Mouse (Mus musculus) hindbrain, embryonic 15.5 days (tissue): ENCODE data around the gene 4930572O03Rik. TPM values are rescaled to one million over a fixed set of nuclear protein-coding genes. Genes with fewer than 3 reads are reported as not detected.
"Not testable (repeated sequence)": the region's sequence is repeated elsewhere in the genome, so short reads cannot be mapped to it uniquely, and the experiment has no call there.

Source experiments
- ATAC-seq: fragments of 200-750 bp; cut with Nextera tagmentation; 2 replicates; pipeline ENCODE4 v1.8.0; 2017; ENCODE audit warnings: low read depth, moderate number of reproducible peaks, moderate TSS enrichment; ENCODE audit not compliant: low FRiP score
- H3K27ac ChIP-seq: fragments of 300-500 bp; sonication (generic); replicated peaks from 2 replicates; pipeline ENCODE4 v1.5.1; 2015; ENCODE audit warnings: mild to moderate bottlenecking, inconsistent platforms
- H3K27me3 ChIP-seq: fragments of 300-500 bp; sonication (generic); 2 replicates; pipeline ENCODE4 v1.6.1; 2015; ENCODE audit warnings: control low read depth, inconsistent platforms
- H3K36me3 ChIP-seq: fragments of 300-500 bp; sonication (generic); 2 replicates; pipeline ENCODE4 v1.6.1; 2015; ENCODE audit warnings: control low read depth, inconsistent platforms
- H3K4me1 ChIP-seq: fragments of 300-500 bp; sonication (generic); replicated peaks from 2 replicates; pipeline ENCODE4 v1.6.1; 2015; ENCODE audit warnings: control low read depth, inconsistent platforms
- H3K4me2 ChIP-seq: fragments of 300-500 bp; sonication (generic); 2 replicates; pipeline ENCODE4 v1.6.1; 2015; ENCODE audit warnings: moderate library complexity, mild to moderate bottlenecking, inconsistent platforms
- H3K4me3 ChIP-seq: fragments of 300-500 bp; sonication (generic); 2 replicates; pipeline ENCODE4 v1.5.1; 2015; ENCODE audit warnings: mild to moderate bottlenecking, inconsistent platforms
- H3K9ac ChIP-seq: fragments of 300-500 bp; sonication (generic); 2 replicates; pipeline ENCODE4 v1.6.1; 2015; ENCODE audit warnings: inconsistent platforms
- H3K9me3 ChIP-seq: fragments of 300-500 bp; sonication (generic); 2 replicates; pipeline ENCODE4 v1.6.1; 2016; ENCODE audit warnings: control low read depth, inconsistent platforms
- WGBS: fragments of 180-500 bp; shearing (Covaris S2); methylation state at CpG from one replicate; pipeline ENCODE4 v1.1.7; 2015; 5-methylcytosine and 5-hydroxymethylcytosine counted together
- polyA plus RNA-seq: library from polyadenylated mRNA; unstranded; fragments of >200 nt; fragmentation: Nextera tagmentation; extraction: Ambion mirVana; gene quantifications from 2 replicates; pipeline ENCODE4 v1.2.1, GENCODE M21; 2015

4930572O03Rik gene
- polyA plus RNA-seq, 1 experiment from 2014 or later, result not detected

DNA sequence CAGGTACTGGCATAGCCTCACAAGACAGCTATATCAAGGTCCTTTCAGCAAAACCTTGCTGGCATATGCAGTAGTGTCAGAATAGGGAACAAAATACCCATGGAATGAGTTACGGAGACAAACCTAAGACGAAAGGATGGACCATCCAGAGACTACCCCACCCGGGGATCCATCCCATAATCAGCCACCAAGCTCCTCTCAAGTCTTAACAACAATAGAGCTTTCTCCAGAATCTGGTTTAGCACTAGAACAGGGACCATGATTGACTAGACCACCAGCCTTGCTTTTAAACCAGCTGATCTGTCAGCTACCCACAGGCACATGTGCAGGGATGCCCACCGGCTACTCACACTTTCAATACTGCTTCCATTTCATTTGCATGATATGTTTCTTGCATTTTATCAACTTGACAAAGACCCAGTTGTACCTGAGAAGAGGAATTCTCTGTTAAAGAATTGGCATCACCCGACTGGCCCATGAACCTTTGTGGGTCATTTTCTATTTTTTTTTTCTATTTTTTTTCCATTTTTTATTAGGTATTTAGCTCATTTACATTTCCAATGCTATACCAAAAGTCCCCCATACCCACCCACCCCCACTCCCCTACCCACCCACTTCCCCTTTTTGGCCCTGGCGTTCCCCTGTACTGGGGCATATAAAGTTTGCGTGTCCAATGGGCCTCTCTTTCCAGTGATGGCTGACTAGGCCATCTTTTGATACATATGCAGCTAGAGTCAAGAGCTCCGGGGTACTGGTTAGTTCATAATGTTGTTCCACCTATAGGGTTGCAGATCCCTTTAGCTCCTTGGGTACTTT, 17.8 kb upstream of the 4930572O03Rik start:
- H3K9ac ChIP-seq, H3K27ac ChIP-seq, H3K27me3 ChIP-seq, H3K4me3 ChIP-seq, H3K36me3 ChIP-seq, H3K4me1 ChIP-seq, H3K4me2 ChIP-seq, H3K9me3 ChIP-seq: not testable (repeated sequence)
- ATAC-seq, result peak; percentile 72; the same call in 1 of the 2 replicates
- 91% methylated on average over 5 of the region's 8 CpGs for WGBS

DNA sequence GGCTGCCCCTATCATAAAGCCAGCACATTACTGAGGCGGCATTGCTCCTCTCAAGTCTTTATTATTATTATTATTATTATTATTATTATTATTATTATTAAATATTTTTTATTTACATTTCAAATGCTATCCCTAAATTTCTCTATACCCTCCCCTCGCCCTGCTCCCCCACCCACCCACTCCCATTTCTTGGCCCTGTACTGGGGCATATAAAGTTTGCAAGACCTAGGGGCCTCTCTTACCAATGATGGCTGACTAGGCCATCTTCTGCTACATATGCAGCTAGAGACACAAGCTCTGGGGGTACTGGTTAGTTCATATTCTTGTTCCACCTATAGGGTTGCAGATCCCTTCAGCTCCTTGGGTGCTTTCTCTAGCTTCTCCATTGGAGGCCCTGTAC, 17.1 kb upstream of the 4930572O03Rik start:
- H3K9ac ChIP-seq, H3K27ac ChIP-seq, H3K4me3 ChIP-seq, H3K4me1 ChIP-seq, ATAC-seq, H3K27me3 ChIP-seq, H3K4me2 ChIP-seq, H3K36me3 ChIP-seq, H3K9me3 ChIP-seq: not testable (repeated sequence)
- 78% methylated on average over 2 of the region's 2 CpGs for WGBS

DNA sequence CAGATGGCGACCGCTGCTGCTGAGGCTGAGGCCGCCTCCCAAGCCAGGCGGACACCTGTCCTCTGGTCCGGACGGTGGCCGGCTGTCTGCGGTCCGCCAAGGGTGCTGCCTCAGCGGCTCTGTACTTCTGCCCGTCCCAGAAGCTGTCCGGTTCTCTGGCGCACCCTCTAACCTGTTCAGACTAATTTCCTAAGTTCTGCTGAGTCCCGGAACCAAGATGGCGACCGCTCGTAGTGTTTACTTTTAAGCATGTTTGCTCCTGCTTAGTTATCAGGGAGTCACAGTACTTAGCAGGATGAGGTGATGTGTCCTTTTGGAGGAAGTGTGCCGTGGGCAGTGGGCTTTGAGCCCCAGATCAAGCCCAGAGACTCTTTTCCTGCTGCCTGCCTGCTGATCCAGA, 13.9 kb upstream of the 4930572O03Rik start:
- not testable (repeated sequence) for H3K4me2 ChIP-seq, H3K27ac ChIP-seq, H3K27me3 ChIP-seq, H3K4me1 ChIP-seq, H3K4me3 ChIP-seq, ATAC-seq, H3K36me3 ChIP-seq, H3K9me3 ChIP-seq, H3K9ac ChIP-seq
- 92% methylated on average over 15 of the region's 18 CpGs for WGBS

DNA sequence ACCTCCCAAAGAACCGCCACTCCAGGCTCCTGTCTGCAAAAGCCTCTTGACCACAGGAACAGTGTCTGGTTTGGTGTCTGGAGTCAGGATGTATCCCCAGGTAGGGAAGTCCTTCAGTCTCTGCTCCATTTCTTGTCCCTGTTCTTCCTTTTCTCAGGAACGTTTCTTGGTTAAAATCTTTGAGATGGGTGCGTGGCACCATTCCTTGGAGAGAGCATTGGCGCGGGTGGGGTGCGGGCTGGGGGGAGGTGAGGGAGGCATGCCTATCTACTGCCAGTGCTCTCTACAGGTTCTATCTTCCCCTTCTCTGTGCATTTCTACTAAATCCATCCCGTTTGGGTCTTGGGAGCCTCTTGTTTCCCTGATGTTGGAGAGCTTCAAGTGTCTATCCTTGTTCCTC, 7.0 kb upstream of the 4930572O03Rik start:
- not testable (repeated sequence) for H3K4me3 ChIP-seq, H3K27me3 ChIP-seq, H3K36me3 ChIP-seq, H3K27ac ChIP-seq, ATAC-seq, H3K9me3 ChIP-seq, H3K4me1 ChIP-seq, H3K9ac ChIP-seq, H3K4me2 ChIP-seq
- 74% methylated on average over 7 of the region's 7 CpGs for WGBS

DNA sequence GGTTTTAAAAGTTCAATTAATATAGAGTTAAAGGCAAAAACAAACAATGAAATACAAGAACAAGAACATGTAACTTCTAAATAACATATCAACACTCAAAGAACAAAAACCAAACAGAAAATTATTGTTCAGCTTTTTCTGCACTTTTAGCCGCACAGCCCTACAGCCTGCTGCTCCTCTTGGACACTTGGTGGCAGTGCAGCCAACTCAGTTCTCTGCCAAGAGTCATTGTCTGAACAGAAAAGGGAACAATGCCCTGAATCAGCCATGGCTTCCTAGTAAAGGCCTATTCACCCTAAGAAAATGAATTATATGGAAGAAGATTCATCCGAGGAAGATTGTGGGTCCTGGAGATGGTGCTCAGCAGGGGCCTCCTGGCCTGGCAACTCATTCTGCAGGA, 4.5 kb downstream of the 4930572O03Rik start:
- H3K4me3 ChIP-seq, H3K9me3 ChIP-seq, H3K4me1 ChIP-seq, H3K27ac ChIP-seq, H3K9ac ChIP-seq, H3K36me3 ChIP-seq, ATAC-seq, H3K4me2 ChIP-seq, H3K27me3 ChIP-seq: not testable (repeated sequence)
- WGBS, result 54% methylated on average over 2 of the region's 2 CpGs

DNA sequence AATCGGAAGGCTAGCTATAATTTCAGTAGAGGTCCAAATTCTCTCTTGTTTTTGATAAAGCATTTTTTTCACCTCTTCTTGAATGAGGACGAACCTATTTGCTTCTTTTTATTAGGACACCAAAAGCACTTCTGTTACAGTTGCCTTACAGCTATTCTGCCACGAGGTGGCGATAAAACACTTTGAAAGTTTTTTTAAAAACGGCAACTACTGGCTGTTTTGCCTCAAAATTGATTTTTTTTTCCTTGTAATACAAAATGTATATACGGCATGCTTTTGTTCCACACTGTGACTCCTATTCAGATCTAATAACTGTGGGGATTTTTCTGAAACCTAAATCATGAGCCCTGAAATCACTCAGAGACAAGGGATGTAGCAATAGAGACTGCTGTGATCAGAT, 11.2 kb downstream of the 4930572O03Rik start:
- not testable (repeated sequence) for H3K27ac ChIP-seq, H3K4me3 ChIP-seq, H3K9ac ChIP-seq, H3K36me3 ChIP-seq, H3K27me3 ChIP-seq, ATAC-seq, H3K4me1 ChIP-seq, H3K9me3 ChIP-seq, H3K4me2 ChIP-seq
- WGBS, result 28% methylated on average over 6 of the region's 6 CpGs

DNA sequence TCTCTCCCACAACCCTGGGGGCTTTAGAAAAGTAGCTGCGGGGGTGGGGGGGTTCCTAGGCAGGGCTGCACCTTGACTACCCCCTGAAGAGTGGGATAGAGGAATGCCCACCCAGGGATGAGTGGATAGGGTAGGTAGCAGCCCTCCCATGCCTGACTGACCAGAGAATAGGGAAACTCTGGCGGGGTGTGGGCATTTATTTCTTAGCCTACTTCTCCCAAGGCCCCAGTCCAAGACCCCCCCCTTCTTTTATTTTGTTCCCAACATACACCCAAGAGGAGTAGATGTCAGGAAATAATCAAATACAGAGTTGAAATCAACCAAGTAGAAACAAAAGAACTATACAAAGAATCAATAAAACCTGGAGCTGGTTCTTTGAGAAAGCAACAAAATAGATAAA, 19.2 kb downstream of the 4930572O03Rik start:
- not testable (repeated sequence) for H3K27ac ChIP-seq, ATAC-seq, H3K4me1 ChIP-seq, H3K9ac ChIP-seq, H3K36me3 ChIP-seq, H3K4me3 ChIP-seq, H3K27me3 ChIP-seq, H3K4me2 ChIP-seq
- H3K9me3 ChIP-seq, result peaks cover 23% of the 10 kb centered on the region
- WGBS, result 73% methylated on average over 2 of the region's 2 CpGs

DNA sequence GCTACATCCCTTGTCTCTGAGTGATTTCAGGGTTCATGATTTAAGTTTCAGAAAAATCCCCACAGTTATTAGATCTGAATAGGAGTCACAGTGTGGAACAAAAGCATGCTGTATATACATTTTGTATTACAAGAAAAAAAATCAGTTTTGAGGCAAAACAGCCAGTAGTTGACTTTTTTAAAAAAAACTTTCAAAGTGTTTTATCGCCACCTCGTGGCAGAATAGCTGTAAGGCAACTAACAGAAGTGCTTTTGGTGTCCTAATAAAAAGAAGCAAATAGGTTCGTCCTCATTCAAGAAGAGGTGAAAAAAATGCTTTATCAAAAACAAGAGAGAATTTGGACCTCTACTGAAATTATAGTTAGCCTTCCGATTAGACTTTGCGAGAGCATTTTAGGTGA, 26.8 kb downstream of the 4930572O03Rik start:
- 36% methylated on average over 5 of the region's 5 CpGs for WGBS
- not testable (repeated sequence) for H3K4me1 ChIP-seq, H3K27me3 ChIP-seq, H3K27ac ChIP-seq, H3K9ac ChIP-seq, ATAC-seq, H3K9me3 ChIP-seq, H3K4me2 ChIP-seq, H3K4me3 ChIP-seq, H3K36me3 ChIP-seq

DNA sequence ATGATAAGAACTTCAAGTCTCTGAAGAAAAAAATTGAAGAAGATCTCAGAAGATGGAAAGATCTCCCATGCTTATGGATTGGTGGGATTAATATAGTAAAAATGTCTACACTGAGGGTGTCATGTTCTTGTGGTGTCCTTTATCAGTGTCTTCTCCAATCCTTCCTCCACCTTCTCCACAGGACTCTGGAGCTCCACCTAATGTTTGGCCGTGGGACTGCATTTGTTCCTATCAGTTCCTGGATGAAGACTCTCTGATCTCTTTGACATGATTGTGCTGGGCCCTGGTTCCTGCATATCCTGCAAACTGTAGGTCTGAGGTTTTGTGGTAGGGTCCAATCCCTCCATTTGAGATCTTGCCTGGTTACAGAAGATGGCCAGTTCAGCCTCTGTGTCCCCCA, 28.7 kb downstream of the 4930572O03Rik start:
- ATAC-seq, H3K4me3 ChIP-seq, H3K4me2 ChIP-seq: not testable (repeated sequence)

DNA sequence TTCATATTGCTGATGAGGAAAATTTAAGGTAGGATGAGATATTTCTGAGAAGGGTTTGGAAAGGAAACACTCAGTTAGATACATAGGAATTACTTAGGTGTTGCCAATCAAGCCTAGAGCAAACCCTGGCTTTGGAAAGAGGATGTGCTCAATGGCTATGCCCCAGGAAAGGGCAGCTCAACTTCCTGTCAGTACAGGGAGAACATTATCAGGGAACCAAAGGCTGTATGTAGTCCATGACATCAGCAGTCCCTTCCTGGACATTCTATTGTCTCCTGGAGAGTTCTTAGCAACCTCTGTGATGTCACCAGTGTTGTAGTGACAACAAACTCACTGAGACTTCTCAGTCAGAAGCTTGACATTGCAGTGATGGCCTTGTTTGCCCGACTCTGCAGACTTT, 38.1 kb downstream of the 4930572O03Rik start, which contains the start of gene Speer4d:
Speer4d (plus strand) TSS at position 301 of the 400 bp plus-strand sequence.
- H3K9ac ChIP-seq, H3K4me2 ChIP-seq, ATAC-seq, H3K9me3 ChIP-seq, H3K36me3 ChIP-seq, H3K4me3 ChIP-seq, H3K4me1 ChIP-seq, H3K27ac ChIP-seq, H3K27me3 ChIP-seq: not testable (repeated sequence)
- 66% methylated on average over 1 of the region's 1 CpGs for WGBS

More for the DNA sequence above, 28.7 kb downstream of the 4930572O03Rik start:
- not testable (repeated sequence) for H3K36me3 ChIP-seq, H3K27me3 ChIP-seq, H3K4me1 ChIP-seq, H3K27ac ChIP-seq, H3K9ac ChIP-seq, H3K9me3 ChIP-seq
- WGBS, result 17% methylated on average over 1 of the region's 1 CpGs

DNA sequence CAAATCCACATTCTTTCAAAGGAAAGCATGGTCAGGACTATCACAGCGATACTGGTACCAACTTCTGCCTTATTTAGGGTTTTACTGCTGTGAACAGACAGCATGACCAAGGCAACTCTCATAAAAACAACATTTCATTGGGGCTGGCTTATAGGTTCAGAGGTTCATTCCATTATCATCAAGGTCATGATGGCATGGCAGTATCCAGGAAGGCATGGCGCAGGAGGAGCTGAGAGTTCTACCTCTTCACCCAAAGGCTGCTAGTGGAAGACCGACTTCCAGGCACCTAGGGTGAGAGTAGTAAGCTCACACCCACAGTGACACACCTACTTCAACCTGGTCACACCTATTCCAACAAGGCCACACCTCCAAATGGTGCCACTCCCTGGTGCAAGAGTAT, 40.7 kb downstream of the 4930572O03Rik start:
- WGBS, result 79% methylated on average over 3 of the region's 3 CpGs
- not testable (repeated sequence) for H3K9me3 ChIP-seq, H3K4me3 ChIP-seq, H3K9ac ChIP-seq, ATAC-seq, H3K4me1 ChIP-seq, H3K27ac ChIP-seq, H3K36me3 ChIP-seq, H3K4me2 ChIP-seq, H3K27me3 ChIP-seq

DNA sequence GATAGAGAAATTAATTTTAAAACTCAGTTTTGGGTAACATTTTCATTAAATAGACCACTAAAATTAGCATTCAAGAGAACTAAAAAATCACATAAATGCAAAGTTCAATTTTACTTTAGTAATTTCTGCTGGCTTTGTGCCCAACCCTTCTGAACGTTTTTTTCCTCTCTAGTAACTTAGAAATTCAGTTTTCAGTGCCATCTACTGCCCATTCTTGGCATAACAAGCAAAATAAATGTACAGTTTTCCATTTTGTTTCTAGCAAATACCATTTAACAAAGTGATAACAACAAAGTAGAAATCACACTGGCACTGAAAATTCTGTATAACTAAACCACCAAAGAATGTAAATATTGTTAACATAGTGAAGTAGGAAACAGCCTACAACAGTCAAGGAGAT, 46.2 kb downstream of the 4930572O03Rik start:
- not testable (repeated sequence) for H3K4me1 ChIP-seq, H3K9me3 ChIP-seq, H3K27me3 ChIP-seq, H3K27ac ChIP-seq, H3K4me3 ChIP-seq, H3K9ac ChIP-seq, H3K36me3 ChIP-seq, H3K4me2 ChIP-seq, ATAC-seq
- 9% methylated on average over 1 of the region's 1 CpGs for WGBS

DNA sequence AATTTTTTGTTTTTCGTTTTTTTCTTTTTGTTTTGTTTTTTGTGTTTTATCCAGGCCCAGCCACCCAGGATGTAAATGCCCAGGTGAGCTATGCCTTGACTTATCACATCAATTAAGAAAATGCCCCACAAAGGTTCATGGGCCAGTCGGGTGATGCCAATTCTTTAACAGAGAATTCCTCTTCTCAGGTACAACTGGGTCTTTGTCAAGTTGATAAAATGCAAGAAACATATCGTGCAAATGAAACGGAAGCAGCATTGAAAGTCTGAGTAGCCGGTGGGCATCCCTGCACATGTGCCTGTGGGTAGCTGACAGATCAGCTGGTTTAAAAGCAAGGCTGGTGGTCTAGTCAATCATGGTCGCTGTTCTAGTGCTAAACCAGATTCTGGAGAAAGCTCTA, 50.2 kb downstream of the 4930572O03Rik start:
- not testable (repeated sequence) for H3K36me3 ChIP-seq, H3K27ac ChIP-seq, H3K27me3 ChIP-seq, H3K4me3 ChIP-seq, H3K4me2 ChIP-seq, H3K9me3 ChIP-seq, H3K9ac ChIP-seq, H3K4me1 ChIP-seq
- 69% methylated on average over 6 of the region's 6 CpGs for WGBS
- peak; percentile 54; the same call in 1 of the 2 replicates for ATAC-seq
